Mouse (Mus musculus) heart, postnatal 0 days (tissue): Measurements from ENCODE around the gene Folr2. TPM values are rescaled to one million over a fixed set of nuclear protein-coding genes. Genes with fewer than 3 reads are reported as not detected.
A peak's percentile ranks its signal among the peaks of the same experiment; 100 is the strongest.

Experiments used
- ATAC-seq: fragments of 200-750 bp; cut with Nextera tagmentation; 2 replicates; pipeline ENCODE4 v1.8.0; 2017; ENCODE audit warnings: low read depth, moderate number of reproducible peaks, moderate library complexity; ENCODE audit not compliant: insufficient read depth
- DNase-seq: peaks from one replicate; pipeline ENCODE4 v3.0.0-alpha.2; 2016; ENCODE audit warnings: low spot score
- H3K27ac ChIP-seq: fragments of 300-500 bp; sonication (generic); 2 replicates; pipeline ENCODE4 v1.5.1; 2014; ENCODE audit warnings: low read depth, mild to moderate bottlenecking
- H3K27me3 ChIP-seq: fragments of 300-500 bp; sonication (generic); 2 replicates; pipeline ENCODE4 v1.6.1; 2014; ENCODE audit warnings: low read length, mixed read lengths; ENCODE audit not compliant: control insufficient read depth, insufficient read depth
- H3K36me3 ChIP-seq: fragments of 300-500 bp; sonication (generic); replicated peaks from 2 replicates; pipeline ENCODE4 v1.6.1; 2014; ENCODE audit warnings: low read length, mixed read lengths; ENCODE audit not compliant: control insufficient read depth, insufficient read depth
- H3K4me1 ChIP-seq: fragments of 300-500 bp; sonication (generic); 2 replicates; pipeline ENCODE4 v1.6.1; 2014; ENCODE audit warnings: antibody characterized with exemption; ENCODE audit not compliant: control insufficient read depth, insufficient read depth
- H3K4me2 ChIP-seq: fragments of 300-500 bp; sonication (generic); 2 replicates; pipeline ENCODE4 v1.6.1; 2014; ENCODE audit warnings: low read depth, mild to moderate bottlenecking, low read length, moderate library complexity
- H3K4me3 ChIP-seq: fragments of 300-500 bp; sonication (generic); 2 replicates; pipeline ENCODE4 v1.5.1; 2014; ENCODE audit warnings: low read depth, low read length
- H3K9ac ChIP-seq: fragments of 300-500 bp; sonication (generic); replicated peaks from 2 replicates; pipeline ENCODE4 v1.6.1; 2014; ENCODE audit warnings: low read depth, low read length, mixed read lengths
- H3K9me3 ChIP-seq: fragments of 300-500 bp; sonication (generic); replicated peaks from 2 replicates; pipeline ENCODE4 v1.6.1; 2016; ENCODE audit warnings: low read length; ENCODE audit not compliant: control insufficient read depth
- CTCF ChIP-seq: IDR thresholded peaks from 2 replicates; pipeline ENCODE4 v1.5.1; 2016; ENCODE audit warnings: antibody characterized with exemption, control low read depth, low read depth
- EP300 ChIP-seq: IDR thresholded peaks from 2 replicates; pipeline ENCODE4 v1.6.1; 2016; ENCODE audit warnings: antibody characterized with exemption, low read depth
- WGBS: fragments of 180-500 bp; shearing (Covaris S2); extraction: QIAGEN DNeasy Blood & Tissue Kit; methylation state at CpG from one replicate; pipeline ENCODE4 v1.1.7; 2014; 5-methylcytosine and 5-hydroxymethylcytosine counted together
- microRNA-seq: library from miRNA; unstranded; fragments of <30 nt; microRNA quantifications from one replicate; pipeline ENCODE4, GENCODE M21; 2016
- polyA plus RNA-seq: library from polyadenylated mRNA; unstranded; fragments of >200 nt; fragmentation: Nextera tagmentation; extraction: Ambion mirVana; gene quantifications from 2 replicates; pipeline ENCODE4 v1.2.1, GENCODE M21; 2015
- total RNA-seq: library from RNA; depleted of rRNA; stranded (reverse); fragments of >200 nt; gene quantifications from 2 replicates; pipeline ENCODE4 v1.2.3, GENCODE M21; 2014; ENCODE audit warnings: low replicate concordance; rRNA removed

Folr2 gene
- total and polyA plus RNA-seq, 2 experiments from 2014 or later: 0.86 to 2.6 TPM

DNA sequence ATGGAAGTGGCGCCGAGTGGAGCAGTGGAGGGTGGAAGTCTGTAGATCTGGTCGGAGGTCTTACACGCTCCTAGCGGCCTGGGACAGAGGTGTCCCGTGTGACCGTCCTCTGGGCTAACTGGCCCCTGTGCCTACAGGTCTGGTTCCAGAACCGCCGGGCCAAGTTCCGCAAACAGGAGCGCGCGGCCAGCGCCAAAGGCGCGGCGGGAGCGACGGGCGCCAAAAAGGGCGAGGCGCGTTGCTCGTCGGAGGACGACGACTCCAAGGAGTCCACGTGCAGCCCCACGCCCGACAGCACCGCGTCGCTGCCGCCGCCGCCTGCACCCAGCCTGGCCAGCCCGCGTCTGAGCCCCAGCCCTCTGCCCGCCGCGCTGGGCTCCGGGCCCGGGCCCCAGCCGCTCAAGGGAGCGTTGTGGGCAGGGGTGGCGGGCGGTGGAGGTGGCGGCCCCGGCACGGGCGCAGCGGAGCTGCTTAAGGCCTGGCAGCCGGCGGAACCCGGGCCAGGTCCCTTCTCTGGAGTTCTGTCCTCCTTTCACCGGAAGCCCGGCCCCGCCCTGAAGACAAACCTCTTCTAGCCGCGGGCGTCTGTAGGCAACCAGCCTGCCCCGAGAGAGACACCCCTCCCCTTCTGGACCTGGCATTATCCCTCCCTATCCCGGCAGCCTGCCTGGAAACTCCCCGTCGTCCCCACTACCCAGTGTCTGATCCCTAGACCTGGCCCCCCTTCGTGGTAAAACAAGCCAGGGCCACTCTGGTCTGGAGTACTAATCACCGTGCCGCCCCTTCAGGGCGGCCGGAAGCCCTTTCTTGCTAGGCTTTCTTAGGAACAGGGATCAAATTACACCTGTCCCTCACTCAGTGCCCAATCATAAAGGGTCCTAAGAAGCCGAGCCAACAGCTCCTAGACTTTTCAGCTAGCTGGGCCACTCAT lies 35.2 kb downstream of the Folr2 start:
- DNase-seq (peak; percentile 77), ATAC-seq (peak; percentile 85)

DNA sequence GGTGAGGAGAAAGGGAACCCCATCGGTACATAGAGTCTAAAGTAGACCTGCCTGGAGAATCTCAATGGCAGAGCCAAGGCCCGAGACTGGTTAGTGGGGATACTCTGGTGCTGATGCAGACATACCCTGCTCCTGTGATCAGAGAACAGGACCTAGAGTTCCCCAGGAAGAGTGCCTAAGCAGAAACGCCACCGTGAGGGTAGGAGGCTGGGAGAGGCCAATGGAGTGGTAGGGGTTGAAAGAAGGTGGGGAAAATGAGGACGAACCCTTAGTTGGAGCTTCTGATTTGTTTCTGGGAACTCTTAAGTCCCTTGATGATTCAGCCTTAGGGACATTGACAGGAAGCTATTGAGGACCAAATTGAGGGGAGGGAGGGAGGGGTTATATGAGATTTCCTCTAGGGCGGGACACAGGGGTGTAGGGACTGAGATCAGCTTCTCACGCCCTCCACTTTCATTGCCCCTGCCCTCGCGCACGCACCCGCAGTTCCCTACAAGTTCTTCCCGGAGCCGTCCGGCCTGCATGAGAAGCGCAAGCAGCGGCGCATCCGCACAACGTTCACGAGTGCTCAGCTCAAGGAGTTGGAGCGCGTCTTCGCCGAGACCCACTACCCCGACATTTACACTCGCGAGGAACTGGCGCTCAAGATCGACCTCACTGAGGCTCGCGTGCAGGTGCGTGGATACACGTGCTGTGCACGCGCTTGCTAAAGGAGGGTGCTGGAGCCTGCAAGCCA lies 36.5 kb downstream of the Folr2 start:
- DNase-seq: no peak

More for the DNA sequence above, 35.2 kb downstream of the Folr2 start:
- TF ChIP-seq EP300 (no peak; the same call in 1 of the 2 replicates), CTCF (no peak)
- peaks cover 12% of the 10 kb centered on the region for H3K4me1 ChIP-seq
- H3K4me2 ChIP-seq: peak overlapping the region; percentile 85
- H3K27me3 ChIP-seq: peaks cover 49% of the 10 kb centered on the region
- peak overlapping the region; percentile 53 for H3K4me3 ChIP-seq
- no peaks in the 10 kb centered on the region for H3K9me3 ChIP-seq
- peak overlapping the region; percentile 73 for H3K27ac ChIP-seq
- under 1% methylated on average over 63 of the region's 71 CpGs for WGBS
- H3K9ac ChIP-seq: peak overlapping the region; percentile 55; the same call in 1 of the 2 replicates
- H3K36me3 ChIP-seq: peaks cover 32% of the 10 kb centered on the region

DNA sequence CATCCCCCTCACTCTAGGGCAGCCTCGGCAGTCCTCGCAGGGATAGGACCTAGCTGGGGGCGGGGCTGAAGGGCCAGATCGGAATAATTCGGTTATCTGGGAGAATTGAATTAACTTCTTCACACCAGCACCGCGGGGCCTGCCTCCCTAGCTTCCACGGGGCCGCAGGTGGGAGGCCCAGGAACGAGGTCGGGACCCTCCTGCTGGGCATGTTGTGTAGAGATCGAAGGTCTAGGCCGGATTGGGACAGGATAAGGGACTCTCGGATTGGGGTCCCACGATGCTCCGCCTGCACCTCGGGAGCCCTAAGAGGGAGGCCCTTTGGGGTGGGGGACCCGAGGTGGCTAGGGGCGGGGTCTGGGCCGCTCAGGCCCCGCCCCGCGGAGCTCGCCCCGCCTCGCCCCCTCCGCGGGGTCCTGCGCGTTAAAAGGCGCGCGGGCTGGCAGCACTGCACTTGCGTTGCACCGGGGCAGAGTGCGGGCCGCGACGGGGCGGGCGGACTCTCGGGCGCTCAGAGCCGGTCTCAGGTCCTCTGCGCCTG lies 39.1 kb downstream of the Folr2 start, which contains the start of gene Phox2a:
TSS of gene Phox2a (plus strand) at position 453 of the 541 bp plus-strand sequence.
- DNase-seq (no peak), ATAC-seq (no peak)
- 2% methylated on average over 36 of the region's 45 CpGs for WGBS
- Histone ChIP-seq H3K9ac (no peak within 1 kb of the TSS), H3K27ac (no peak within 1 kb of the TSS), H3K27me3 (peaks cover 54% of the 10 kb centered on the region), H3K4me2 (peak within 1 kb of the TSS; percentile 42), H3K9me3 (no peaks in the 10 kb centered on the region), H3K4me1 (peaks cover 12% of the 10 kb centered on the region), H3K36me3 (no peaks in the 10 kb centered on the region), H3K4me3 (peak within 1 kb of the TSS; percentile 36)
- TF ChIP-seq CTCF (no peak), EP300 (no peak)

More for the DNA sequence above, 36.5 kb downstream of the Folr2 start:
- no peak for TF ChIP-seq EP300
- TF ChIP-seq CTCF: no peak
- Histone ChIP-seq H3K27me3 (peaks cover 54% of the 10 kb centered on the region), H3K9ac (no peak overlapping the region), H3K9me3 (no peaks in the 10 kb centered on the region), H3K27ac (no peak overlapping the region), H3K4me1 (peaks cover 12% of the 10 kb centered on the region), H3K4me3 (peak overlapping the region; percentile 53), H3K4me2 (peak overlapping the region; percentile 85), H3K36me3 (peaks cover 18% of the 10 kb centered on the region)
- 5% methylated on average over 35 of the region's 35 CpGs for WGBS
- no peak for ATAC-seq

Small RNA genes within 50 kb of the gene (microRNA-seq; reads per million reads assigned to microRNA genes)
- not detected for gene Gm22655

Other genes with a start within 250 kb of the Folr2 start
- gene Clpb, start 193.6 kb downstream of the Folr2 start, total RNA-seq: 42.2 and 84.6 TPM in 2 replicates
- 47.2 and 47.7 TPM in 2 replicates for gene Clpb, start 193.6 kb downstream of the Folr2 start, polyA plus RNA-seq
- gene Phox2a, start 38.9 kb downstream of the Folr2 start, total RNA-seq: not detected in 2 replicates
- 0.07 and 0.33 TPM in 2 replicates for gene Phox2a, start 38.9 kb downstream of the Folr2 start, polyA plus RNA-seq
- gene Inppl1, start 19.0 kb downstream of the Folr2 start, total RNA-seq: 98.2 and 98.3 TPM in 2 replicates
- gene Inppl1, start 19.0 kb downstream of the Folr2 start, polyA plus RNA-seq: 45.0 and 47.5 TPM in 2 replicates
- gene Anapc15, start 6.5 kb upstream of the Folr2 start, total RNA-seq: 45.1 and 51.8 TPM in 2 replicates
- gene Anapc15, start 6.5 kb upstream of the Folr2 start, polyA plus RNA-seq: 37.7 and 38.7 TPM in 2 replicates
- gene Folr1, start 13.6 kb upstream of the Folr2 start, total RNA-seq: 1.3 and 81.7 TPM in 2 replicates
- gene Folr1, start 13.6 kb upstream of the Folr2 start, polyA plus RNA-seq: 2.9 and 3.3 TPM in 2 replicates
- 126 and 174 TPM in 2 replicates for gene Lamtor1, start 48.7 kb upstream of the Folr2 start, total RNA-seq
- gene Lamtor1, start 48.7 kb upstream of the Folr2 start, polyA plus RNA-seq: 149 and 159 TPM in 2 replicates
- gene Tomt, start 49.2 kb upstream of the Folr2 start, total RNA-seq: not detected in 2 replicates
- gene Tomt, start 49.2 kb upstream of the Folr2 start, polyA plus RNA-seq: 0.08 and 0.12 TPM in 2 replicates
- 0.19 and 3.1 TPM in 2 replicates for gene Lrrc51, start 76.7 kb upstream of the Folr2 start, total RNA-seq
- 3.0 and 3.9 TPM in 2 replicates for gene Lrrc51, start 76.7 kb upstream of the Folr2 start, polyA plus RNA-seq
- gene Numa1, start 76.9 kb upstream of the Folr2 start, total RNA-seq: 75.3 and 77.0 TPM in 2 replicates
- 23.3 and 23.4 TPM in 2 replicates for gene Numa1, start 76.9 kb upstream of the Folr2 start, polyA plus RNA-seq
- gene Il18bp, start 161.5 kb upstream of the Folr2 start, total RNA-seq: 0.76 and 4.6 TPM in 2 replicates
- gene Il18bp, start 161.5 kb upstream of the Folr2 start, polyA plus RNA-seq: 2.3 and 2.4 TPM in 2 replicates
- 7.7 and 18.2 TPM in 2 replicates for gene Rnf121, start 208.3 kb upstream of the Folr2 start, total RNA-seq
- gene Rnf121, start 208.3 kb upstream of the Folr2 start, polyA plus RNA-seq: 10.7 and 12.7 TPM in 2 replicates
- gene Xndc1, start 208.3 kb upstream of the Folr2 start, total RNA-seq: 13.1 and 13.8 TPM in 2 replicates
- gene Xndc1, start 208.3 kb upstream of the Folr2 start, polyA plus RNA-seq: 7.7 and 7.8 TPM in 2 replicates
- not detected in 2 replicates for gene Xntrpc, start 208.5 kb upstream of the Folr2 start, total RNA-seq
- gene Xntrpc, start 208.5 kb upstream of the Folr2 start, polyA plus RNA-seq: 0.25 and 0.31 TPM in 2 replicates
- 1.1 and 1.2 TPM in 2 replicates for gene Trpc2, start 225.9 kb upstream of the Folr2 start, total RNA-seq
- not detected in 2 replicates for gene Trpc2, start 225.9 kb upstream of the Folr2 start, polyA plus RNA-seq
- 3.4 and 13.6 TPM in 2 replicates for gene Art1, start 244.5 kb upstream of the Folr2 start, total RNA-seq
- 10.7 and 12.0 TPM in 2 replicates for gene Art1, start 244.5 kb upstream of the Folr2 start, polyA plus RNA-seq